Mouse (Mus musculus) bone marrow, adult 2 months (tissue): ENCODE measurements at regions not wholly inside any gene's neighbourhood (a gene's known extent, or its start where the extent isn't known, plus 50 kb on each side); places are given as distances from the start of the nearest gene placed in this dataset.
"Not testable (repeated sequence)": the region's sequence is repeated elsewhere in the genome, so short reads cannot be mapped to it uniquely, and the experiment has no call there.

ENCODE experiments used
- CTCF ChIP-seq: fragments of 200-500 bp; IDR thresholded peaks from 2 replicates; pipeline ENCODE4 v1.5.1; 2011; ENCODE audit warnings: low read length, control low read depth; ENCODE audit not compliant: control insufficient read depth, insufficient read depth
- POLR2A ChIP-seq: fragments of 200-500 bp; IDR thresholded peaks from 2 replicates; pipeline ENCODE4 v1.6.1; 2011; ENCODE audit warnings: low read depth, mild to moderate bottlenecking, control low read depth, low read length, borderline replicate concordance; ENCODE audit not compliant: control insufficient read depth

DNA sequence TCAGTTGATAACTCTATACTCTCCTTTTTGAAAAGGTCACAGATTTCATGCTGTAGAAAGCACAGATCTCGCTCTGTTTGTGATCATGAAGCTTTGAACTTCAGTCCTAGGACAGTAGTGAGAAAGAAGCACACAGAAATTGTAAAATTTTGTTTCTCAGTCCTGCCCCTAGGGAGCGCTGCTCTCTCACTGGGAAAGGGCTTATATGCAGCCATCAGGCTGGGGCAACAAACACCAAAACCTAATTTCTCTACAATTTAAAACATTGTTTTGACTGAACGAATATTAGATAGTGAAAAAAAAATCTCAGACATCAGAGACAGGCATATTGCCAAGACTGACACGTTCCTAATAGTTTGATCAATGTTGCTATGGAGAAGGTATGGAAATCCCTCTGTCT lies 527.0 kb downstream of the Dad1 start:
- TF ChIP-seq CTCF, POLR2A: not testable (repeated sequence)
